Mouse (Mus musculus) c-Kit-positive CD71-negative TER-119-negative erythroid progenitor cells, embryonic 14.5 days (primary cell): ENCODE measurements at regions not wholly inside any gene's neighbourhood (a gene's known extent, or its start where the extent isn't known, plus 50 kb on each side); places are given as distances from the start of the nearest gene placed in this dataset.

ENCODE experiments used
- DNase-seq: peaks from one replicate; pipeline ENCODE4 v3.0.0-alpha.2; 2013; ENCODE audit warnings: low read depth

DNA sequence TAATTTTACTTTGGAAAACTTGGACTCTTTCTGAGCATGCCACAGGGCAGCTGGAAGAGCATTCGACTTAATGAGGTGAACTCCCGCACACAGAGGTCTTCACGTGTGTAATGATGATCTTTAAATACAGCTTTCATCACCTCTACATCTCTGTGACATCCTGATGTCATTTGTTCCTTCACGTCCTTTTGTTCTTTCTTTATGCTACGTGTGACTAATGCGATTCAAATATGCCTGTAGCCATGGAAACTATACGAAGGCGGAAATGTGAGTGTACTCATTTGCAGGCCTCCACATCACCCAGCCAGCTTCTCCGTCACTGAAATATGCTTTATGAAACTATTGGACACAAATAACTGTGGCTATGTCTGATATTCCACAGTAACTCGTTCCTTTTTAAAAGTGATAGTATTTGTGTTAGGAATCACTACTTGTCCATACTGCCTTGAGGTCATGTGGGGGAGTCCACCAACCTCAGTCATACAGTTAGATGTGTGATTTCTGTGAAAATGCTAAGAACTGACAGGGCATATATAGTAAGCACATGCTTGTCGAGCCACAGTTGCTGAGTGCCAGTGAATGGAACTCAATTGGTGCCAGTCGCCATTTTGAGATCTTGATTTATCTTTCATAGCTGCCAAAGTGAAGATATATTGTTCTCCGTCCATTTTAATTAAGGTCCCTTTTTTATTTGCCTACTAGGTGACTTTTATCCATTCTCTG is 145.9 kb downstream of the Plk2 start:
- DNase-seq, result no peak

- no peak for DNase-seq
Measured at GRCm38 (mm10) chr13:110541288-110542148, 146.7 kb downstream of the Plk2 start.

DNA sequence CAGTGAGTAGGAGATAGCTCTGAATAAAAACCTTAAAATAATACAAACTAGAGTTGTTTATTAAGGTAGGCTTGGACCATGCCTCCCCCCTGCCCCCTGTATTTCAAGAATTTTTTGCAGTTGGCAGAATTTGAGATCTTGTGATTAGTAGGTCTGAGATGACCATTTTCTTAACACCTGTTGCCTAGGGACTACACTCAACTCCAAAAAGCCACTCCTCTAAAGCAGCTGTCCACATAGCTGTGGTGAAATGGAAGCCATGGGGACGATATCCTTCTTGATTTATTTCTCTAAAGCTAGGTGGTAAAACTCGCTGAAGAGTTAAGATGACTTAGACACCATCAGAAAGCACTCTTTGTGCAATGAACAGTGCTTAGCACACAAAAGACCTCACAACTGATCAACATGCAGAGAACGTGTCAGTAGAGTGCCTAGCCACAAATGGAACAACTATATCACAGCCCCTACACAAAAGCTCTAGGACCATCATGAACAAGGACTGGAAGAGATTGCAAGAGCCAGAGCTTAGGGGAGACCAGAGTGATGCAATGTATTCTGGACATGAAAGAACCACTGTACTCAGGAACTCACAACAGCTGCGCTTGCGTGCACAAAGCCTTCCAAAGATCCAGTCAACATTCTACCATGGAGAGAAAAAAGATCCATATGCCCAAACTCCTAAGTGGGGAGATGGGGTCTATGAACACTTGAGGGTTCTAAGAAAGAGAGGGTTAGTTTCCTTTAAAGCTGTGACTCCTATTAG is 147.6 kb downstream of the Plk2 start:
- DNase-seq, result no peak

- DNase-seq, result no peak
Measured at GRCm38 (mm10) chr13:110545454-110545853, 150.6 kb downstream of the Plk2 start.

DNA sequence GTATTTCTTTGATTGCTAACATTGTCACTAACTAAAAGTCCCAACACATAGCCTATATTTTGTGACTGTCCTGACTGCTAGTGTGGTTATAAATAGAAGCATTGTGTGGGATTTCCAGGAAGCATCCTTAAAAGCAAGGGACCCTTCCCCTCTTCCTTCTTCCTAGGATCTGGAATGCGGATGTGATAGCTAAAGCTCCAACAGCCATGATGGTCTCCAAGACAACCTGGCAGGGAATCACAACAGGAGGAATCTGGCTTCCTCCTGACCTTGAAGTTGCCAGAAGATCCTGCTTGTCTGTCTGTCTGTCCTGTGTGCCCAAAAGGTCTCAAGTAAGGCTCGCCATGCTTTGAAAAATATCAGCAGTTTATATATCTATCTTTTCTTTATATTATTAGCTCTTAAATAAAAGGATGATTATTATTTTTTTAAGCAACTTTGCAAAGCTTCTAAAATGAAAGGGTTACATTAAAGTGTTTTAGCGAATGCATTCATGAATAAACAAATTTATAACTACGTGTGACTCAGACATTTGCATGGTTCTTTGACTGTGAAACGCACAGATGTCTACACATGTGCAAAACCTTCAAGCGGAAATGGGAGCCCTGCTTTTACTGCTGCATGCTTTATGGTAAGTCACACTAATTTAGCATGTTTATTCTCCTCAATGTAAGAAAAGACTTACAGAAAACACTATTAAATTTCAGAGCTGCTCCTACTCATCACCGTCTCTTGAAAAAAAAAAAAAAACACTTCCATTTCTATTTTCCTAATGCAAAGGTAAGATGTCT is 160.9 kb downstream of the Plk2 start:
- DNase-seq, result no peak

GRCm38 (mm10) chr13:110556355-110557095 is 161.7 kb downstream of the Plk2 start:
- no peak for DNase-seq

- DNase-seq, result no peak
Measured at GRCm38 (mm10) chr13:110557930-110558727, 163.3 kb downstream of the Plk2 start.

- no peak for DNase-seq
Measured at GRCm38 (mm10) chr13:110560566-110560965, 165.7 kb downstream of the Plk2 start.

GRCm38 (mm10) chr13:110562499-110562898 is 167.7 kb downstream of the Plk2 start:
- no peak for DNase-seq

GRCm38 (mm10) chr13:110562902-110563301 is 168.1 kb downstream of the Plk2 start:
- DNase-seq, result no peak

DNA sequence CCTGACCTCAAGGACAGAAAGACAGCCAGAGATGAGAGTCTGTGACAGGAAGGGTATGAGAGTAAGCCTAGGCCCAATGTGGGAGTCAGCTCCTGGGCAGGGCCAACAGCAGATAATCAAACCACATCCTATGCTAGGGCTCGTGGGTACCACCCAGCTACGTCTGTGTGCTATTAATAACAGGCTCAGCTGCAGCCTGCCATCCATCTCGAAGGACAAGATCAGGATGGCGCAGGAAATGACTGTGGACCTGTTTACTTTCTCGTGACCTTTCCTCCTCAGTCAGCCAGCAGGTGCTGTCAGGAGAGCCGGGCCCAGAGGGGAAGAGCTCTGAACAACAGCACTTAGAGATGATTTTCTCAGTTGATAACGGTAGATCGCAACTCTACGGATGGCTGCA is 169.1 kb downstream of the Plk2 start:
- DNase-seq, result peak; percentile 39

DNA sequence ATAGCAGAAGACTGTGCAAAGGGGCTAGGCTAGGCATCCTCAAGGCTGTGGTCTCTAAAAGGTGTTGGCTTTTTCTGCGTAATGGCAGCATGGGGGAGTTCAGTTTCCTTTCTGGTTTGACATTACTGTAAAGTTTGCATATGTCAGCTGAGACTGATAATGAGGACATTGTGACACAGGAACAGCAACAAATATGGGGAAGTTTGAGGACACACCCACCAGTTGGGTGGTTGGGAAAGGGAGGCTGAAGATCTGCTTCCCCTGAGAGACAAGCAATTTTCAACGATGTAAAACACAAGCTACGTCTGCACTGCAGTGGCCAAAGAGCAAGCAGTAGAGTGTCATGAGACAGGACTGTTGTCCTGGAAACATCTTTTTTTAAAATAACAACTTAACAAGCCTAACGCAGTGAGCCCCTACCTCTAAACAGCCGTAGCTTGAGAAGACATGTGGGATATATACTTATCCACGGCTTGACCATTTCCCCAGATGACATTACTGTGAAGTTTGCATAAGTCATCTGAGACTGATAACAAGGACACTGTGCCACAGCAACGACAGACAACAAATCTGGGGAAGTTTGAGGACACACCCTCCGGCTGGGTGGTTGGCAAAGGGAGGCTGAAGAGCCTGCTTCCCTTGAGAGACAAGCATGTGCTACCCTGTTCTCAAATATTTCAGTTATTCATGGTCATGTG is 173.8 kb downstream of the Plk2 start:
- DNase-seq, result peak; percentile 33

GRCm38 (mm10) chr13:110569180-110569512 is 174.3 kb downstream of the Plk2 start:
- no peak for DNase-seq

GRCm38 (mm10) chr13:110570386-110570785 is 175.5 kb downstream of the Plk2 start:
- DNase-seq, result no peak

DNA sequence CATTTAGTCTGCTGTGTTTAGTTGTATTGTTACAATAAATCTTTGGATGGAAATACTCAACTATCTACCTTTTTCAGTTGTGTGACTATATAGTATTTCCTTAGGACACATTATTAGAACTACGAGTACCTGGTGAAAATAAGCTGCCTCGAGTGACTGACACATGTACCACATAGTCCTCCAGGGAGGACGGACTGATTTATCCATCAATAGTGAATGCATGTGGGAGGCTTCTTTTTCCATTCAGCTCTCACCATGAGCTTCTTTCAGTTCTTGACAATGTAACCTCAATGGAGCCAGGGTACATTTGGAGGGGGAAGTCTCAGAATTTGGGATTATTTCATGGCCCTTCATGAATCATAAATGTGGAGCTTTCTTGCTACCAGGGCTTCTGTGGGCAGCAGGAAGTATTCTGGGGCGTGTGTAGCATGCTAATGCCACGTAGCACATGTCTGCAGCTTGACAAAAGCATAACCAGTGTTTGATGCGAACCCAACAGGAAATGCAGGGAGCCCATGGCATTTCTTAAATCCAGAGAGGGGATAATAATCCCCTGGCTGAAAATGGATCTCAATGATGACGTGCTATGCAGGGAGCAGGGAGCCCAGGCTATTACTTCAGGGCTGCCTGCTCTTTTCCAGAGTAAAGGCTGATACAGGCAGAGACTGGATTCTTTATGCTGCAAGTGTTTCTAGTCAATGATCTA is 178.7 kb downstream of the Plk2 start:
- DNase-seq, result no peak

GRCm38 (mm10) chr13:110574764-110575471 is 180.1 kb downstream of the Plk2 start:
- no peak for DNase-seq

GRCm38 (mm10) chr13:110578159-110578558 is 183.3 kb downstream of the Plk2 start:
- DNase-seq, result no peak

- no peak for DNase-seq
Measured at GRCm38 (mm10) chr13:110580166-110580565, 185.3 kb downstream of the Plk2 start.
